Mouse (Mus musculus): ENCODE results near the gene Gng4.
A peak's percentile ranks its signal among the peaks of the same experiment; 100 is the strongest.
"Not testable (repeated sequence)": the region's sequence is repeated elsewhere in the genome, so short reads cannot be mapped to it uniquely, and the experiment has no call there.

The Gng4 gene

DNA sequence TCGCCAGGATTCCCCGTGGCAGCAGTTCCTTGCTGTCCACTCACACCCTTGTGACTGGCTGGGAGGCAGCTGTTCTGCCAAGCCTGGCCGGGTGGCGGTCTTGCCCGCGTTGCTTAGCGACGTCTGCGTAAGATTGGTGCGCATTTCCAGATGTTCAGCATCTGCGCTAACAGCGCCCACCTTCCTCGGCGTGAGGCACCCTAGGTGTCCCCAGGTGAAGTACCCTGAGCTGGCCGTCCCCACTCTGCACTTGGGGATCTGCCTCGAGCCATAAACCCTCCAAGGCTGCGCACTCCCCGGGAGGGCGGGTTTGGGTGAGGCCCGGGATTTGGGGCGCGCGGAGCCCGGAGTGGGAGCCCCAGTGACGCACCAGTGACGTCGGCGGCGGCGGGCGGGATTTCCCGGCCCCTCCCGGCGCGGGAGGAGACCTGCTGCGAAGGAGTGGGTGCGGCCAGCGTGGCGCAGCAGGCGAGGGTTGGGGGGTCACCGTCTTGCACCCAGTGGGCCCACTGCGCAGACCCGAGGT lies at the start of gene Gng4:
Gene Gng4, plus strand, starts transcription at position 166 of the 526 bp plus-strand sequence.
- DNase-seq (ENCODE audit: low read depth, low spot score) = no peak

GRCm38 (mm10) chr13:13739232-13739631 lies 44.6 kb upstream of the Gng4 start:
- no peak for DNase-seq (ENCODE audit: low read depth, low spot score)

GRCm38 (mm10) chr13:13745911-13746310 lies 37.9 kb upstream of the Gng4 start:
- no peak for DNase-seq (ENCODE audit: low read depth, low spot score)

- peak; percentile 29 for DNase-seq (ENCODE audit: low read depth, low spot score)
These were observed 7.9 kb upstream of the Gng4 start for GRCm38 (mm10) chr13:13775778-13776494.

DNA sequence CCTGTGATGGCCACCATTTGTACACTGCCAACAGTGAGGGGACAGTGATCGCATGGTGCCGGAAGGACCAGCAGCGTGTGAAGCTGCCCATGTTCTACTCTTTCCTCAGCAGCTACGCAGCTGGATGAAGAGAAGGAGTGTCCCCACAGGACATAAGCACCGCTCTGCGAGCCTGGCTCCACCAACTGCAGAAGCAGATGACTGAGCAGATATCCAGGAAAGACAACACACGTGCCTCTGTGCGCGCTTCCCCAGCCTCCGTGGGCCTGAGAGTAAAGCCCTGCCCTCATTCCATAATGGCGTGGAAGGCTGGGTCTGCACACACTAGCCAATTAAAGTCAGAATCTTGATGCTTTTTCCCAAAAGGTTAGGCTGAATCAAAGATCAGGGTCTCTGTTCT lies 6.8 kb upstream of the Gng4 start:
- DNase-seq (ENCODE audit: low read depth, low spot score) = no peak

GRCm38 (mm10) chr13:13777696-13778095 lies 6.2 kb upstream of the Gng4 start:
- no peak for DNase-seq (ENCODE audit: low read depth, low spot score)

GRCm38 (mm10) chr13:13778837-13779458 lies 4.9 kb upstream of the Gng4 start:
- DNase-seq (ENCODE audit: low read depth, low spot score) = no peak

DNA sequence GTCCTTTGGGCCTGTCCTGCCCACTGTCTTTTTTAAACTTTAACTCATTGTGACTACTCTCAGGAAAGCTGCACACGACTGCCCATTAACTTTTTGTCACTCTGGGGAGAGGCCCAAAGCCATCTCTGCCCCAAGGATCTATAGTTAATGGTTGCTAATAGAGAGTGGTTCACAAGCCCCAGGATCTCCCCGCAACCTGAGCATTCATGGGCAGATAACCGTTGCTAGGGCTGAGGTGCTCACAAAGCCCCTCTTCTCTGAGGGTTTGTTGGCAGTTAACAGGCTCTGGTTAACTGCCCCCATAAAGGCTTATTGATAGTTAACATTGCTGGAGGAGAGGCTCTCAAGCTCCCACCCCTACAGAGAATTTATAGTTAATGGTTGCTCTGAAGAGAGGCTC lies 3.6 kb upstream of the Gng4 start:
- DNase-seq (ENCODE audit: low read depth, low spot score) = no peak

- no peak for DNase-seq (ENCODE audit: low read depth, low spot score)
These were observed 2.8 kb upstream of the Gng4 start for GRCm38 (mm10) chr13:13781026-13781425.

DNA sequence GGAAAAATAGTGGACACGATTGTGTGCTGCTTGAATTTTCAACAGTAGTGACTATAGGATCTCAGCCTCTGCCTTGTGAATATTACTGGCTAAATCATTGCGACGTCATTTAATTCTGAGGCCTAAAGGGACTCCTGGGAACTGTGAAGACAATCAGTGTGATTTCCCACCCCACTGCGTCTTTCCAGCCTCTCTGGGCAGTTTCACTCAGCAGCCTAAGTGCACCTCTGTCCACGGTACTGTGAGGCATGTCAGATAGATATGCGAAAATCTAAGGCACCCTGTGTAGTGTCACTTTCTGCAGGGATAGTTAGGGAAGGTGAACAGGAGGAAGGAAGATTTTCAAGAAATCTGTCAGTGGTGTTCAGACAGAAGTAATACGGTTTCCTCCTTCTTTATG lies 563 bp upstream of the Gng4 start:
- no peak for DNase-seq (ENCODE audit: low read depth, low spot score)

- no peak for DNase-seq (ENCODE audit: low read depth, low spot score)
These were observed 619 bp downstream of the Gng4 start for GRCm38 (mm10) chr13:13784420-13784936.

- no peak for DNase-seq (ENCODE audit: low read depth, low spot score)
These were observed 1.3 kb downstream of the Gng4 start for GRCm38 (mm10) chr13:13784981-13785783.

DNA sequence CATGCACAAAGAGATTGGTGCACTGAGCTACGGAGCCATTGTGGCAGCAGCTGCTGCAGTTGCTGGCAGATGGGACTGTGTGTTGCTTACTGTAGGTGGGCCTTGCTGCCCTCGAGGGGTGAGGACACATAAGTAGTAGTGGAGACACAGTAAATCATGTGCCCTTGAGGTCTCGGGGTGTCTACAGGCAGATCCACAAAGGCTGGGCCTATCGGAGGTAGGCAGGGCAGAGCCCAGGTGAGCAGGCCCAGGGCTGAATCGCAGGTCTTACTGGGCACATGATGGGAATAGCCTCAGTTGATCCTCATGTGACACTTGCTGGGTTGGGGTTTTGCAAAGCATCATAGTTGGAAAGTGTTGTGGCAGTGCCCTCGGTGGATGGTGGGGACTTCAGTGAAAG lies 3.1 kb downstream of the Gng4 start:
- no peak for DNase-seq (ENCODE audit: low read depth, low spot score)

- peak; percentile 22 for DNase-seq (ENCODE audit: low read depth, low spot score)
These were observed 4.2 kb downstream of the Gng4 start for GRCm38 (mm10) chr13:13788070-13788469.

DNA sequence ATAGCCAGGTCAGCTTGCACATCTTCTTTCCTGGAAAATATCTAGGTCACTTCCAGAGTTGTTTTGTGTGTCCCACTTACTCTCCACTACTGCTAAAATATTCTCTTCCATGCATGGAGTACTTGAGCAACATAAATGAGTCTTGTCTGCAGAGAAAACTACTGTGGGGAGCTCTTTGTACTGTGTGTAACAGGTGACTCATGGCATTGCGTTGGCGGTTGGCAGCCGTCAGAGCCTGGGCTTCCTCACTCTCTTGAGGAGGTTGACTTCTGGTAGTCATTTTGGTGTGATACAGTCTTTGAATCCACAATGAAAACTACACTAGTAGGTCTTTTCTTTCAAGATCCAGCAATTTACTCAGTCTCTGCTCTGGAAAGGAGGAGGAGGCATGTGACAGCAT lies 8.1 kb downstream of the Gng4 start:
- no peak for DNase-seq (ENCODE audit: low read depth, low spot score)

GRCm38 (mm10) chr13:13795166-13795832 lies 11.4 kb downstream of the Gng4 start:
- no peak for DNase-seq (ENCODE audit: low read depth, low spot score)

DNA sequence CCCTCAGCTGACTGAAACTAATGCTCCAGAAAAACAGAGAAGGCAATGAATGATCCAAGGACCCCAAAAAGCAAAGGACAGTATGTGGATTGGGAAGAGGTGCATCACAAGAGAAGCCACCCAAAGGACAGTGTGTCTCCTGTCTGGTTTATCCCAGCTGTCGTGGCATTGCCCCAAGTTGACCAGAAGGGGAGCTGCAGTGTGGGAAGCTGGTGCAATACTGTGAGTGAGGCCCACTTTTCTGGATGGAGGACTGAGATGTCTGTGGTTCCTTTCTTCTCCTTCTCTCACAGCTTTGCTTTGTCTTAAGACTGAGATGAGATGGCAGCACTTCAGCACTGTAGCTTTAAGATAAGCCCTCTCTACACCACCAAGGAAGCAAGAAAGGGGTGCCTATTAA lies 12.2 kb downstream of the Gng4 start:
- DNase-seq (ENCODE audit: low read depth, low spot score) = no peak

DNA sequence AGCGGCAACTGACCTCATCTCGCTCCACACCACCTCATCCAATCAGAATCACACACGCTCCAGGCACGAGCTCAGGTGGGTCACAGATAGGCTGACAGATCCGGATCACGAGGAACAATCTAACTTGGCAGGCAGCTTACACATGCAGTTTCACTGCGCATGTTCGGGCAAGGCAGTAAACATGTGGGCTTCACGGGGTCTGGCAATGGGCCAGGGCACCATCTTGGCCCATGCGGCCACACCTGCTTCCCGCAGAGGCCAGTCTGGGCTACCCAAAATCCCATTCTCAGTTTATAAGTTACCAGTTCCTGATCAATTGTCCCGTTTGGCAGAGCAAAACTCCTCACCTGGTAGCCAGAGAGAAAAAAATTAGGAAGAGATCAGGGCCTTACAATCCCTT lies 14.0 kb downstream of the Gng4 start:
- DNase-seq (ENCODE audit: low read depth, low spot score) = not testable (repeated sequence)

GRCm38 (mm10) chr13:13798775-13799174 lies 14.9 kb downstream of the Gng4 start:
- no peak for DNase-seq (ENCODE audit: low read depth, low spot score)

DNA sequence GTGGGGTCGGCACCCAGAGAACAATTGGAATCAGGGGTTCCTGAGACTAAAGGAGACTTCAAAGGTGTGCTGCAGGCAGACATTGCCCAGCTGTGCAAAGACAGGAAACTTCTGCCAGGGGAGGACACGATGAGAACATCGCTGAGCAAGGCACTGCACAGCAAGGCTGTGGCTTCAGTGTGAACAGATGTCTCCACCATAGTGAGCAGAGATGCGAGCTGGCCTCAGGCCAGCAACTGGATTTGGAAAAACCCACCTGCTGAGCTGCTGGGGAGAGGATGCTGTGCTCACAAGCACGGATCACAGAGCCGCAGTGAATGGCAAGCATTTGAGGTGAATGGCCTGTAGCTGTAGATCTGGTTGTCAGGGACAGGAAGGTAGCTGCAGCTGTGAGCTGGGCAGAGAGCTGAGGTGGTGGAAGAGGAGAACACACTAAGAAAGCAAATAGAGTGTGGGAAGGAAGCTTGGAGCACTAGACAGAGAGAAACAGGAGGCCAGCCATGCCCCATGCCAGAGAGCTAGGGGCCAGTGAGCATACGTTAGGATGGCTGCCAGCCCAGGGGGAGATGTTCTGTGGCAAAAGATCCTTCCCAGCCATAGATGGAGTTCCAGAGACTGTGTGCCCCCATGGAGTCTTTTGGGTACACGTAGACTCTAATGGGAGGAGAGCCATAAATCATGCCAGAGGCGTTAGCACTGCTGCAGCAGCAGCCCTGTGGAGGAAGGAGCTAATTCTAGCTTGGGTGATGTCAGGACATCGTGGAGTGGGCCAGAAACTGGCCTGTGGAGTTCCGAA lies 24.7 kb downstream of the Gng4 start:
- DNase-seq (ENCODE audit: low read depth, low spot score) = no peak

DNA sequence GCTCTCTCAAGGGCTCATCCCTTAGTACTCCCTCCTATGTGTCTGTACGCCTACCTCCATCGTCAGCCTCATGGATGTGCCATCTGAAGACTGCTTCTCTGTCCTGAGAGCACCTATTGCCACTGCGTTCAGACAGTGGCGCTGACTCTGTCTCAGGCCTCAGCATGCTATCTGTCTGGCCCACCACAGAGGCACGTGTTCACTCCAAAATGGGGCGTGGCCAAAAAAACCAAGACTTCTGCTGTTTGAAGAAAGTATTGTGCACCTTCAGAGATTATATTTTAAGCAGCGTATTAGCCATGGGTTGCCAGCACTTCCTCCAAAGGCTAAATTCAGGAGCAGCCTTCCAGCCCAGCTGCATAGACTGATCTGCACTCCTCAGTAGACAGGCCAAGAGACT lies 27.0 kb downstream of the Gng4 start:
- DNase-seq (ENCODE audit: low read depth, low spot score) = no peak

Data from A20 (cell line).